Mouse (Mus musculus) bone marrow macrophage, adult 2 months (primary cell): ENCODE data around the gene Pou2f1.

ENCODE experiments used
- CTCF ChIP-seq: IDR thresholded peaks from 2 replicates; pipeline ENCODE4 v1.5.1; 2012; ENCODE audit warnings: low read depth, mild to moderate bottlenecking, low read length, moderate library complexity
- POLR2A ChIP-seq: IDR thresholded peaks from 2 replicates; pipeline ENCODE4 v1.6.1; 2012; ENCODE audit warnings: mild to moderate bottlenecking, low read depth, low read length, borderline replicate concordance

DNA sequence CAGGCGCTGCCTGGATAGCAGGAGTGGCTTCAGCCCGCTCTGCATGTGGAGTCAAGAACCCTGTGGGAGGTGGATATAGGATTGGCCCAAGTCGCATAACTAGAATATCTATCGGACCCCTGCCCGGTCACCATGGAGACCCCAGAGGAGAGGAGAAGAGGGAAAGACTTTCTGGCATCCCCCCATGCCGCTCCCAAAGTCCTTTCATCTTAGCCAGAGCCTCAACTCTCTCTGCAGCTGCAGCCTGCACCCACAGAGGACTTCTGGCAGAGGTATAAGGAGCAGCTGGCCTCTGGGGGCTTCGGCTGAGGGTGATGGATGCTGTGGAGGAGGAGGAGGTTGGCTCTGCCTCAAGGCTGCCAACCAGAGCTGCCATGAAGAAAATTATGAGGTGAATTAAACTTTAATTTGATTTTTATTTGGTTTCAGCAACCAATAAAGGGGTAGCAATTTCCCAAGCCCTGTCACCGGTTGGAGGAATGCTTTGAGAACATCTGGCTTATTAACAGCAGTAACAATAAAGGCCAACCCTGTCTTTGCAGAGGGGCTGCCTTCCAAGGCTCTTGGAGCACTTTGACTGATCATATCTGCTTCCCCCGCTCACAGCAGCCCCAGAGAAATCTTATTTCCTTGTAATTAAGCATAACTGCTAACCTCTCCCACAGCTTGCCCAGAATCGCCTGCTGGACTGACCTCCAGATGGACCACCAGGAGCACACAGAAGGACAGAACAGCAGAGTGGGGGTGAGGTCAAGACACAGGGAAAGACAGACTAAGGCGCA, 46.8 kb upstream of the Pou2f1 start:
- no peak for TF ChIP-seq CTCF
- no peak for TF ChIP-seq POLR2A
